Mouse (Mus musculus) megakaryocyte, embryonic 14.5 days (primary cell): ENCODE data around the gene Lcp2.

ENCODE experiments used
- FLI1 ChIP-seq: IDR thresholded peaks from 2 replicates; pipeline ENCODE4 v1.6.1; 2012; ENCODE audit warnings: low read length, inconsistent platforms, mixed read lengths
- GATA1 ChIP-seq: IDR thresholded peaks from 3 replicates; pipeline ENCODE4 v1.6.1; 2012; ENCODE audit warnings: mixed read lengths, low read length, inconsistent platforms, borderline replicate concordance

DNA sequence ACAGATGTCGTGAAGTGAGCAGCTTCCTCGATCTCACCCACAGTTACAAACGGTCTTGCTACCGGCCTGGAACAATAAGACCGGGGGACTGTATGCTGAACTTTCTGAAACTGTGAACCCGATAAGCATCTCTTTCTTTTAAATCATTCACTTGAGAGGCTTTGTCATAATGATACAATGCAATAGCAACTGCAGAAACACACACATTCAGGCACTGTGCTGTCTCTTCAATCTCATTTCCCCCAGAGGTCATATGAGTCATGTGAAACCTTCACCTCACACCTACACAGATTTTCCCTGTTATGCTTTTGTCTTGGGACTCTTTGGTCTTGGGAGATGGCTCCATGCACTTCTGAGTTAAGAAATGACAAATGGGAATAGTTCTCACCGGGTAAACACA, 65.2 kb downstream of the Lcp2 start:
- no peak for TF ChIP-seq GATA1
- TF ChIP-seq FLI1 = no peak
